ENCODE assay signal across 7 mouse cellular contexts in genomic region chr9:50604338-50604737, GRCm38 (mm10). TPM values are rescaled to one million over a fixed set of nuclear protein-coding genes. Genes with fewer than 3 reads are reported as not detected.
DNase-seq lines count a peak whose midpoint lies in the region; ATAC-seq and TF ChIP-seq lines count a peak whose summit lies in the region.

No protein-coding gene starts in this region.

- H3K9ac ChIP-seq in lung, embryonic 16.5 days (ENCODE audit: low read length): peak overlapping the region; percentile 79
- H3K9ac ChIP-seq in limb, embryonic 15.5 days: peak overlapping the region; percentile 87
- peak overlapping the region; percentile 55 for H3K9ac ChIP-seq in stomach, embryonic 15.5 days

- H3K27me3 ChIP-seq in lung, embryonic 16.5 days (ENCODE audit: control insufficient read depth, insufficient read depth, low read depth, low read length): no peaks in the 10 kb centered on the region
- H3K27me3 ChIP-seq in limb, embryonic 15.5 days: no peaks in the 10 kb centered on the region
- no peaks in the 10 kb centered on the region for H3K27me3 ChIP-seq in stomach, embryonic 15.5 days (replicated peaks)

- H3K4me3 ChIP-seq in lung, embryonic 16.5 days (ENCODE audit: low read length): peak overlapping the region; percentile 90
- peak overlapping the region; percentile 90 for H3K4me3 ChIP-seq in embryonic fibroblast, embryonic 13.5 days (ENCODE audit: insufficient read depth, low read length)
- H3K4me3 ChIP-seq in limb, embryonic 15.5 days: peak overlapping the region; percentile 85
- H3K4me3 ChIP-seq in stomach, embryonic 15.5 days (replicated peaks): peak overlapping the region; percentile 92

- ATAC-seq in lung, embryonic 16.5 days (ENCODE audit: low read depth): no peak
- ATAC-seq in limb, embryonic 15.5 days (ENCODE audit: insufficient number of reproducible peaks, low FRiP score, low TSS enrichment, low read depth): no peak
- ATAC-seq in stomach, embryonic 15.5 days (ENCODE audit: insufficient read depth, low FRiP score, low read depth): no peak

- WGBS in lung, embryonic 16.5 days: 2% methylated on average over 6 of the region's 6 CpGs
- 2% methylated on average over 6 of the region's 6 CpGs for WGBS in limb, embryonic 15.5 days
- 1% methylated on average over 6 of the region's 6 CpGs for WGBS in stomach, embryonic 15.5 days

- H3K27ac ChIP-seq in lung, embryonic 16.5 days (ENCODE audit: low read length): peak overlapping the region; percentile 86
- H3K27ac ChIP-seq in embryonic fibroblast, embryonic 13.5 days (ENCODE audit: insufficient read depth, low read length): peak overlapping the region; percentile 70
- peak overlapping the region; percentile 87 for H3K27ac ChIP-seq in limb, embryonic 15.5 days
- peak overlapping the region; percentile 85 for H3K27ac ChIP-seq in stomach, embryonic 15.5 days

- no peak for DNase-seq in lung, postnatal 36 days
- DNase-seq in gastrocnemius, adult 8-10 months (ENCODE audit: low spot score in 2 of 2): no peak
- DNase-seq in spleen, postnatal 36 days (ENCODE audit: low spot score in 2 of 2): no peak

- H3K4me2 ChIP-seq in lung, embryonic 16.5 days (ENCODE audit: low read depth, low read length): peak overlapping the region; percentile 92
- peak overlapping the region; percentile 67 for H3K4me2 ChIP-seq in limb, embryonic 15.5 days
- H3K4me2 ChIP-seq in stomach, embryonic 15.5 days: peak overlapping the region; percentile 79

- H3K9me3 ChIP-seq in lung, embryonic 16.5 days (ENCODE audit: control insufficient read depth, low read length): no peaks in the 10 kb centered on the region
- no peaks in the 10 kb centered on the region for H3K9me3 ChIP-seq in limb, embryonic 15.5 days
- no peaks in the 10 kb centered on the region for H3K9me3 ChIP-seq in stomach, embryonic 15.5 days

- 0 out of 2 replicates have a peak, but pooled peaks have one; percentile 6 for TF ChIP-seq POLR2A in embryonic fibroblast, embryonic 13.5 days (IDR thresholded peaks at IDR 0.05; ENCODE audit: low read depth, low read length)

- H3K4me1 ChIP-seq in lung, embryonic 16.5 days (replicated peaks; ENCODE audit: control insufficient read depth, insufficient read depth, low read length): peaks cover 18% of the 10 kb centered on the region
- H3K4me1 ChIP-seq in embryonic fibroblast, embryonic 13.5 days (ENCODE audit: control insufficient read depth, insufficient read depth, low read length): peaks cover 7% of the 10 kb centered on the region
- H3K4me1 ChIP-seq in limb, embryonic 15.5 days: peaks cover 19% of the 10 kb centered on the region
- peaks cover 18% of the 10 kb centered on the region for H3K4me1 ChIP-seq in stomach, embryonic 15.5 days

- TF ChIP-seq CTCF in embryonic fibroblast, embryonic 13.5 days (IDR thresholded peaks at IDR 0.05; ENCODE audit: borderline replicate concordance, insufficient read depth, low read length): no peak

- peaks cover 22% of the 10 kb centered on the region for H3K36me3 ChIP-seq in lung, embryonic 16.5 days (ENCODE audit: control insufficient read depth, insufficient read depth, low read length)
- H3K36me3 ChIP-seq in limb, embryonic 15.5 days: peaks cover 41% of the 10 kb centered on the region
- peaks cover 13% of the 10 kb centered on the region; the same call in 1 of the 2 replicates for H3K36me3 ChIP-seq in stomach, embryonic 15.5 days

RNA-seq across cellular contexts. Expression of gene Timm8b, which starts 0.6 kb away (rescaled TPM):
- polyA plus RNA-seq in lung, embryonic 16.5 days (2015; fragmentation: Nextera tagmentation; extraction: Ambion mirVana): 193 and 194 TPM in 2 replicates
- 107 and 113 TPM in 2 replicates for polyA plus RNA-seq in embryonic fibroblast, embryonic 13.5 days (2011; ENCODE audit: insufficient read length, low read depth, missing spikeins)
- polyA plus RNA-seq in limb, embryonic 15.5 days (2015; fragmentation: Nextera tagmentation; extraction: Ambion mirVana): 162 and 189 TPM in 2 replicates
- polyA plus RNA-seq in stomach, embryonic 15.5 days (2015; fragmentation: Nextera tagmentation; extraction: Ambion mirVana): 243 and 275 TPM in 2 replicates
- 100 to 1,000 TPM; 197 to 232 (median 214) TPM for total RNA-seq in gastrocnemius, adult 8-10 months (2022)

RNA-seq across cellular contexts. Expression of gene Sdhd, which starts 0.7 kb away (rescaled TPM):
- 298 and 304 TPM in 2 replicates for polyA plus RNA-seq in lung, embryonic 16.5 days (2015; fragmentation: Nextera tagmentation; extraction: Ambion mirVana)
- 109 TPM in 2 replicates for polyA plus RNA-seq in embryonic fibroblast, embryonic 13.5 days (2011; ENCODE audit: insufficient read length, low read depth, missing spikeins)
- polyA plus RNA-seq in limb, embryonic 15.5 days (2015; fragmentation: Nextera tagmentation; extraction: Ambion mirVana): 234 and 278 TPM in 2 replicates
- 362 and 375 TPM in 2 replicates for polyA plus RNA-seq in stomach, embryonic 15.5 days (2015; fragmentation: Nextera tagmentation; extraction: Ambion mirVana)
- total RNA-seq in gastrocnemius, adult 8-10 months (2022): 100 to 1,000 TPM; 290 to 337 (median 311) TPM

RNA-seq across cellular contexts. Expression of gene Pih1d2, which starts 12.8 kb away (rescaled TPM):
- 8.7 and 9.6 TPM in 2 replicates for polyA plus RNA-seq in lung, embryonic 16.5 days (2015; fragmentation: Nextera tagmentation; extraction: Ambion mirVana)
- 1.4 and 1.5 TPM in 2 replicates for polyA plus RNA-seq in embryonic fibroblast, embryonic 13.5 days (2011; ENCODE audit: insufficient read length, low read depth, missing spikeins)
- polyA plus RNA-seq in limb, embryonic 15.5 days (2015; fragmentation: Nextera tagmentation; extraction: Ambion mirVana): 2.6 and 2.8 TPM in 2 replicates
- 2.4 and 3.7 TPM in 2 replicates for polyA plus RNA-seq in stomach, embryonic 15.5 days (2015; fragmentation: Nextera tagmentation; extraction: Ambion mirVana)
- under 1 TPM in 2 of 4 experiments, not detected in 2; 0.27 to 0.80 TPM for total RNA-seq in gastrocnemius, adult 8-10 months (2022)

RNA-seq across cellular contexts. Expression of gene Nkapd1, which starts 12.9 kb away (rescaled TPM):
- 21.0 and 22.0 TPM in 2 replicates for polyA plus RNA-seq in lung, embryonic 16.5 days (2015; fragmentation: Nextera tagmentation; extraction: Ambion mirVana)
- polyA plus RNA-seq in embryonic fibroblast, embryonic 13.5 days (2011; ENCODE audit: insufficient read length, low read depth, missing spikeins): 18.0 and 24.7 TPM in 2 replicates
- 17.2 and 22.2 TPM in 2 replicates for polyA plus RNA-seq in limb, embryonic 15.5 days (2015; fragmentation: Nextera tagmentation; extraction: Ambion mirVana)
- 19.3 and 22.5 TPM in 2 replicates for polyA plus RNA-seq in stomach, embryonic 15.5 days (2015; fragmentation: Nextera tagmentation; extraction: Ambion mirVana)
- 10 to 100 TPM; 10.2 to 12.4 (median 11.1) TPM for total RNA-seq in gastrocnemius, adult 8-10 months (2022)

RNA-seq across cellular contexts. Expression of gene Tex12, which starts 43.2 kb away (rescaled TPM):
- not detected in 2 replicates for polyA plus RNA-seq in lung, embryonic 16.5 days (2015; fragmentation: Nextera tagmentation; extraction: Ambion mirVana)
- not detected in 2 replicates for polyA plus RNA-seq in embryonic fibroblast, embryonic 13.5 days (2011; ENCODE audit: insufficient read length, low read depth, missing spikeins)
- polyA plus RNA-seq in limb, embryonic 15.5 days (2015; fragmentation: Nextera tagmentation; extraction: Ambion mirVana): not detected in 2 replicates
- polyA plus RNA-seq in stomach, embryonic 15.5 days (2015; fragmentation: Nextera tagmentation; extraction: Ambion mirVana): not detected in 2 replicates
- total RNA-seq in gastrocnemius, adult 8-10 months (2022): not detected
